Mouse (Mus musculus): Measurements from ENCODE around the gene Gjb2.

GRCm38 (mm10) chr14:57105111-57105510 lies 609 bp upstream of the Gjb2 start:
- TF ChIP-seq GATA1 (IDR thresholded peaks at IDR 0.05; ENCODE audit: low read length), result no peak
- no peak for TF ChIP-seq TAL1 (IDR thresholded peaks at IDR 0.05; ENCODE audit: low read length)
